Mouse (Mus musculus): ENCODE measurements around the gene Lix1. TPM values are rescaled to one million over a fixed set of nuclear protein-coding genes. Genes with fewer than 3 reads are reported as not detected.
"Not testable (repeated sequence)": the region's sequence is repeated elsewhere in the genome, so short reads cannot be mapped to it uniquely, and the experiment has no call there.

Lix1 gene
- polyA plus RNA-seq, 1 experiment from 2014 or later: 0.96 TPM

DNA sequence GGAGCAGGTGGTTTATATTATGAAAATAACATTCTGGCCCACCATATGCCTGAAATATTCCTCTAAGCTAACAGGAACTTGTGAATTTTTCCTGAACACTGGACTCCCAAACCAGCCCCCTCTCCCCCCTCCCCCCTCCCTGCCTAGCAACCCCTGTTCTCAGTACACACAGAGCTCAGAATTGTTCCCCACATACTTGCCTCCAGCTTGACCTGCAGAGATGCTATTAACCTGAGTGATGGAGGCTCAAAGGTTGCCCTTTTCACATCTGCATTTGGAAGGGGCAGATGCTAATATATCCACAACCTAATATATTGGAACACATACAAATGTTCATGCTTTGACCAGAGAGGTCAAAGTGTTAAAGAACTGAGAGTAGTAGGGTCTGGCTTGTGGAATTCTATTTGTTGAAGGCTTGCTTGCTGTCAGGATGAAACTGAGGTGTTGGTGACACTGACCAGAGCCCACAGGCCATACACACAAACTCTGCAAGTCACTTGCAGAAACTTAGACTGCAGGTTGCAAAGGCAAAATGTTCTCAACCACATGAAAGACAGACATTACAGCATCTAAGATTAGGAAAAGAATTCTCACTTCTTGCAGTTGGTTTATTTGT is 36.2 kb downstream of the Lix1 start:
- H3K36me3 ChIP-seq (ENCODE audit: inconsistent target): no peaks in the 10 kb centered on the region
- no peaks in the 10 kb centered on the region for H3K79me2 ChIP-seq (ENCODE audit: inconsistent target)
- no peak overlapping the region for H3K4me3 ChIP-seq (ENCODE audit: inconsistent target)
- H3K27ac ChIP-seq: no peak overlapping the region

DNA sequence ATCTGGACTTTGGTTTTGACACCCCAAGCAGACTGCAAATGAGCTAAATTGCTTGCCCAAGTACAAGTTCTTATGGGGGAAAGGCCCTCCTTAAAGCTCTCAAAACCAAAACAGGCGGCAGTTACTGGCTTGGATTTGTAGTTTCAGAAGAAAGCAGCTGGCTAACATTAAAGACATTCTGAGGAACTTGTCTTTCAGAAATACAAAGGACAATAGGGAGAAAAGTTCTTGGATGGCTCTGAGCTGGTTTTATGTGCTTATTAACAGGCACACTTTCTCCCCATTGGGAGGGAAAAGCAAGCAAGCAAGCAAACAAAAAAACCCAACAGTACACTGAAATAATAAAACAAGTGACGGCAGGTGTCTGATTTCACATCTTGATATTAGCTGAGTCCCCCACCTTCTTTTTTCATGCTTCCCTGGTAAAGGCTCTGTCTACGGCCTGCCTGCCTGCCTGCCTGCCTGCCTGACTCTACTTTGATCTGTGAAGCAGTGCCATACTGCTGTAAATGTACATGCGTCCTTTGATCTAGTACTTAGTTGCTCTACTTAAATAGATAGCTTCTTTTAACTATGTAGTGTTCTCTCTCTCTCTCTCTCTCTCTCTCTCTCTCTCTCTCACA is 39.5 kb downstream of the Lix1 start:
- H3K4me3 ChIP-seq (ENCODE audit: inconsistent target): no peak overlapping the region
- no peaks in the 10 kb centered on the region for H3K36me3 ChIP-seq (ENCODE audit: inconsistent target)
- no peak overlapping the region for H3K27ac ChIP-seq
- no peaks in the 10 kb centered on the region for H3K79me2 ChIP-seq (ENCODE audit: inconsistent target)
- WGBS (ENCODE audit: missing documents): 96% methylated on average over 4 of the region's 4 CpGs

DNA sequence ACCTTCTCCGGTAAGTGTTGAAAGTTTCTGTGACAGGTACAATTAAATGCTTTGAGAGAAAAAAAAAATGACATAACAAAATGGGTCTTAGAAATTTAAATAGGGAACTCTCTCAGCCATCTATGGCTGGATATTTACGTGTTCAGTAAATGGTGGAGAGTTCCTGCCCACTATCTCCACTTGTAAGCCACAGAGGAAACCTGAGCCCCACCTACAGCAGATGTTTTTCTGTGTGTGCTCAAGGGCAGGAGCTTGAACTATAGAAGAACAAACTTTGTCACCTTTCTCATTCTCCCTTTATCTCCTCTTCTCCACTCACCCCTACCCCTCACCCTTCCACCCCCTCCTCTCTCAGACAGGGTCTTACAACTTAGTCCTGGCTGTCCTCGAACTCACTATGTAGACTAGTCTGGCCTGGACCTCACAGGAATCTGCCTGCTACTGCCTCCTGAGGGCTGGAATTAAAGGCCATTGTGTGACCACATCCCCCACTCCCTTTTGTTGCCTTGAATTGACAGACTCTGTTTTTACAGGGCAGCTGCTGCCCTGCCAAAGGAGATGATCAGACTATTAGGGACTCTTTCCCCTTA is 41.9 kb downstream of the Lix1 start:
- H3K27ac ChIP-seq: no peak overlapping the region
- WGBS (ENCODE audit: missing documents): 54% methylated on average over 3 of the region's 3 CpGs
- no peak overlapping the region for H3K4me3 ChIP-seq (ENCODE audit: inconsistent target)
- no peaks in the 10 kb centered on the region for H3K79me2 ChIP-seq (ENCODE audit: inconsistent target)
- no peaks in the 10 kb centered on the region for H3K36me3 ChIP-seq (ENCODE audit: inconsistent target)

DNA sequence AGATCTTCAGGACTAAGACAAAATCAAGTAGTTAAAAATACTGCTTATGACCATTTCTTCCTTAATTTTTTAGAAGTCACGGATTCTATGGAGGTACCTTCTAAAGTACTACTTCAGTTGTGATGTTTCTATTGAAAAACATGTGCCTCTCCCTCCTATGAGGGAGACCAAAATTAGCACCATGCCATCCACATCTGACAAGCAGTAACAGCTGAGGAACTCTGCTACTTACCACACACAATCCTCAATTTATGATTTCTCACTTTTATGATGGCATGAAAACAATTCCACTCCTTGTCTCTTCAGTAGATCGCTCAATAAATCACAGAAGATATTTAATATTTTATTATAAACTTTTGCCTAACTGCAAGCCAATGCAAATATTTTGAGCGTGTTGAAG is 44.2 kb downstream of the Lix1 start:
- 97% methylated on average over 3 of the region's 3 CpGs for WGBS (ENCODE audit: missing documents)
- H3K36me3 ChIP-seq (ENCODE audit: inconsistent target): no peaks in the 10 kb centered on the region
- no peak overlapping the region for H3K4me3 ChIP-seq (ENCODE audit: inconsistent target)

DNA sequence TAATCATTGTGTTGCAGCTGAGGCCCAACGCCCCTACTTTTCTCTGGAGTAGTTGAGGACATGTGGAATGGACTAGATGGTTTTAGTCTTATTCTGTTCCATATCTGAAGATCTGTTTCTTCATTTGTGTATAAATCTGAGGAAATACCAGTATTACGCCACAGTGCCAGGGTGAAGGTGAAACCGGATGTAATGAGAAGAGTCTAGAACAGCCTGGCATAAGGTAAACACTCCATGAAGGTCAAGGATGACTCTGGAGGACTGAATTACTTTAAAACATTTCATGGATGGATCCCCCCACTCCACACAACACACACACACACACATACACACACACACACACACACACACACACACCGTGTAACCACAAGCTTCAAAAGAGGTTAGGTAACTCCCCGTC is 45.3 kb downstream of the Lix1 start:
- Histone ChIP-seq H3K27ac (no peak overlapping the region), H3K79me2 (ENCODE audit: inconsistent target) (no peaks in the 10 kb centered on the region), H3K4me3 (ENCODE audit: inconsistent target) (no peak overlapping the region), H3K36me3 (ENCODE audit: inconsistent target) (no peaks in the 10 kb centered on the region)
- WGBS (ENCODE audit: missing documents): 41% methylated on average over 5 of the region's 5 CpGs

More for the DNA sequence above, 44.2 kb downstream of the Lix1 start:
- H3K27ac ChIP-seq: no peak overlapping the region
- H3K79me2 ChIP-seq (ENCODE audit: inconsistent target): no peaks in the 10 kb centered on the region

DNA sequence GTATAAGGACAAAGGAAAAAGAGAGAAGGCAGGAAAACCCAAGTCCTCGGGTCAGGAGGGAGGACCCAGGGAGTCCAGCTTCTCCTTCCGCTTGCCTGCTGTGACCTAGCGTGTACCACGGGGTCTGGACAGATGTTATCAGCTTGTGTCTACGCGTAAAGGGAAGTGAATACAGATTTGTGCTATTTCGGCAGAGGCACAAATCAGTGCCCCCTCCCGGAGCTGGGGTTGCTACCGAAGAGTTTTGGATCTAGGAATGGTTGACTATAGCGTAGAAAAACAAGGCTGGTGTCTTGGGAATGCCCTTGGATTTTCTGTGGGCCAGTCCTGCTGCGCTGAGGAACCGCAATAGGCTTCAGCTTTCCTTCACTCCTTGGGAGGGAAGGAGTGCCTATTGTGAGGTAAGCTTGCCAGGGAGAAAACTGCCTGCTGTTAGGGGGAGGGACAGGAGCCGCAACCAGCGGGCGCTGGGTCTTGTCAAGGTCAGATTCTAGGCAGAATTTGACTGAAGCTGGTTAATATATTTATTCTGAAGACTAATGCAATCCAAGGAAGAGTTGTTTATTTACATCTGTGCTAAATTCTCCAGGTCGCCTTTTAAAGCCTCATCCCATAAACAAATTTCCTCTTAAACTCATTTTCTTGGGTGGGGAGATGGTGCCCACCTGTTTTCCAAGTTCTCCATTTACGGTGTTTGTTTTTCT is 46.4 kb downstream of the Lix1 start:
- peak overlapping the region; percentile 48 for H3K27ac ChIP-seq
- 7% methylated on average over 17 of the region's 17 CpGs for WGBS (ENCODE audit: missing documents)
- H3K36me3 ChIP-seq (ENCODE audit: inconsistent target): no peaks in the 10 kb centered on the region
- H3K4me3 ChIP-seq (ENCODE audit: inconsistent target): peak overlapping the region; percentile 40
- no peaks in the 10 kb centered on the region for H3K79me2 ChIP-seq (ENCODE audit: inconsistent target)

DNA sequence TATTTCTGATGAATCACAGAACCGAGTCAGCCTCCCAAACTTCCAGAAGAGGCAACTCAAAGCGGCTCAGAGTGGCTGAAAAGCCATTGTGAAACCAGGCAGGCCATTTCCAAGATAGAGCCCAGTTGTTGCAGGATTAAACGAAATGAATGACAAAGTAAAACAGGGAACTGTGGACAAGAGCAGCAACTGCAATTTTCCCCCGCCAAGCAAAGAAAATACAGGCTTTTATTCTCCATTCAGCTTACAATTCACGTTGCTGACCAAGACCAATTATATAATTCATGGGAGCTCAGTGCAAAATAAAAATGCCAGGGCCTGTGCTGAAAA is 46.9 kb downstream of the Lix1 start:
- no peaks in the 10 kb centered on the region for H3K79me2 ChIP-seq (ENCODE audit: inconsistent target)
- peak overlapping the region; percentile 40 for H3K4me3 ChIP-seq (ENCODE audit: inconsistent target)
- WGBS (ENCODE audit: missing documents): 29% methylated on average over 5 of the region's 5 CpGs
- no peaks in the 10 kb centered on the region for H3K36me3 ChIP-seq (ENCODE audit: inconsistent target)
- H3K27ac ChIP-seq: no peak overlapping the region

DNA sequence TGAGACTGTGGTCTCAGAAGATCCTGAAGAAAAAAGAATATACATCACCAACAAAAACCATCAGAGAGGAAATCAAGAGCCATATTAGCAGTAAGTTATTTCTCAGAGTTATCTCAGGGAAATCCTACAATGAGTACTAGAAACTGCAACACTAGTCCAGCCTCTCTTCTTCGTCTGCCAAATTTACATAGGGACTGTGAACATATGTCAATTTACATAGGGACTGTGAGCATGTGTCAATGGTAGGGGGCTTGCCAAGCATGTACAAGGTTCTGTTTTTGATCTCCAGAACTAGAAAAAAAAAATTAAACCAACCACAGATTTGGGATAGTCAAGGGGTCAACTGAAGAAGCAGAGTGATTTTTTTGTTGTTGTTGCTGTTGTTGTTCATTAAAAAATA is 48.6 kb downstream of the Lix1 start:
- Histone ChIP-seq H3K36me3 (ENCODE audit: inconsistent target) (no peaks in the 10 kb centered on the region), H3K27ac (no peak overlapping the region), H3K79me2 (ENCODE audit: inconsistent target) (no peaks in the 10 kb centered on the region), H3K4me3 (ENCODE audit: inconsistent target) (no peak overlapping the region)
- WGBS (ENCODE audit: missing documents): 100% methylated on average over 1 of the region's 1 CpGs

DNA sequence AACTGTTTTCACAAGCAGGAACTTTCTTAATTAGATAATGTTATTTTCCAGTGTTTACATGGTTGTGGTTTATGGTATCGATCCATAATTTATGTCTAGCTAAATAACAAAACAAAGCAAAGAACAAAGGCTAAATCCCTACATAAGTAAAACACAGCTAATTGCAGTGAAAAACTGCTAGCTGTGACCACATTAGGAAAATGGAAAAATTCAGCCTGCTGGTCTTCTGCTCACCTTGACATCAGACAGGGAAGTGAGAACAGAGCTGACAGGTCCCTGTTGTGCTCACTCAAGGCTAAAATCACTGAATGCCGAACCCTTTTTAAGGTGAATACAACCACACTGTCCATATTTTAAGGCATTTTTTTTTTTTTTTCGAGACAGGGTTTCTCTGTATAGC is 50.1 kb downstream of the Lix1 start:
- no peaks in the 10 kb centered on the region for H3K79me2 ChIP-seq (ENCODE audit: inconsistent target)
- H3K36me3 ChIP-seq (ENCODE audit: inconsistent target): no peaks in the 10 kb centered on the region
- H3K27ac ChIP-seq: no peak overlapping the region
- H3K4me3 ChIP-seq (ENCODE audit: inconsistent target): no peak overlapping the region
- 87% methylated on average over 3 of the region's 3 CpGs for WGBS (ENCODE audit: missing documents)

DNA sequence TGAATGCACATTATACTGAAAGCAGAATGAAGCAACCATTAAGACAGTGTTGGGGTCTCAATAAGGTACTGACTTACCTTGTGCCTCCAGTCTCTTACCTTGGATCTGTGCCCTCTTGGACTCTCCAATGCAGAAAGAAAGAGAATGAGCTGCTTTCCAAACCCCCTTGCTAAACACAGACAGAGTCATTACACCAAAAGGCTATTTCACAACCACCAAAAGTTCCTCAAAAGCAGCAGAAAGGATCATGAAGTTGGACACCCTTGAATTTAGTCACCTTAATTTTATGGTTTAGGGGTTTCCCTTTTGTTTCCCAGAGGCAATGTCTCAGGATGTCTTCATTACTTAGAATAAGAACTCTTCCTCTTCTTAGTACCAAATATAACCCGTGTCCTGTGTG is 52.1 kb downstream of the Lix1 start:
- 82% methylated on average over 1 of the region's 1 CpGs for WGBS (ENCODE audit: missing documents)
- no peaks in the 10 kb centered on the region for H3K36me3 ChIP-seq (ENCODE audit: inconsistent target)

DNA sequence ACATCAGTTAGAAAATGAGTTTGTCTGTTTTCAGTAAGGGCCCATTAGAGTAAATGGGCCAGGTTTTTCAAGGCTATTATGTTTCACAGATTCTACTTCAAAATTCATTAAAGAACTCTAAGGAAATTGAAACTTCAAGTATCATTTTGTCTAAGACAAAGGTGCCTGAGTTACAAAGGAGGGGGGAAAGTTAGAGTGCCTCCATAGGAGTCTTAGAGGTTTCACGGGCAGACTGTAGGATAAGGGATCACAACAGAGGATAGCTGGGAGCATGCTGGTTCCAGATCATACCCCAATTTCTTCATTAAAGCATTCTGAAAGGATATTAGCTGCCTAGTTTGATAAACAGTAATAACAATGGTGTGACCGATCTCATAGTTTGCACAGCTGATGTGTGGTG is 83.3 kb downstream of the Lix1 start:
- 94% methylated on average over 2 of the region's 2 CpGs for WGBS (ENCODE audit: missing documents)
- Histone ChIP-seq H3K79me2 (ENCODE audit: inconsistent target) (no peaks in the 10 kb centered on the region), H3K4me3 (ENCODE audit: inconsistent target) (no peak overlapping the region), H3K36me3 (ENCODE audit: inconsistent target) (no peaks in the 10 kb centered on the region), H3K27ac (no peak overlapping the region)

More for the DNA sequence above, 52.1 kb downstream of the Lix1 start:
- H3K27ac ChIP-seq: no peak overlapping the region
- no peak overlapping the region for H3K4me3 ChIP-seq (ENCODE audit: inconsistent target)
- H3K79me2 ChIP-seq (ENCODE audit: inconsistent target): no peaks in the 10 kb centered on the region

DNA sequence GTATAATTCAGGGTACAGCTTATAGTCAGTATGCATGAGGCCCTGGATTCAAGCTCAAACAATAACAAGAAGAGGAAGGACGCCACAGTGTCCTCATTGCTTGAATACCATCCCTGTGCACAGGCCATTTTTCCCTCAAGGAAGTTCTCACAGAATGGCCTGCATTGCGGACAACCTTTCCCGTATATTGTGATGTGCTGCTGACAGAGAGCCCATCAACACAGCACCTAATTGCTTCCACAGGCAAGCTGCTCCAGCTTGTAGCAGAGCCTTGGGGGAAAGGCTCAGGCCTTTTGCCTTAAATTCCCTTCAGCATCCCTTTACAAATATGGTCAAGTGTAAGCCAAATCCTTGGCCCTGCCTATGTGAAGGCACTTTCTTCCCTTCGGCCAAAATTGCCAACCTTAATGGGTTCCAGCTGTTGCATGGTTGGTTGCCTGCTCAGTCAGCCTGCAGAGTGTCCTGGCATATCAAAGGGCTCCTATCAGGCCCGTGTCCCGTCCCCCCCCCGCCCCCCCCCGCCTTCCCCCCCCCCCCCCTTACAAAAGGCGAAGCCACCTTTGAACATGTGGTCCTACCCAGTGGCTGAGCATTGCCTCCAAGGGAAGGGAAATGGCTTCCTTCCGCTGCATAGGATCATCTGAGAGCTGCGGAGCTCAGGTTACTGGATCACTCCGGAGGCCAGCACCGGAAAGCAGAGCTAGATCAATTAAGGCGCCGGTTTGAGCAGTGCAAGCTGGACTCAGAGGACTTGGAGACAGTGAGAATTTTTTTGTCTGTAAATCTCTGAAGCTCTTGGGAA is 88.5 kb downstream of the Lix1 start:
- no peaks in the 10 kb centered on the region for H3K36me3 ChIP-seq (ENCODE audit: inconsistent target)
- H3K4me3 ChIP-seq (ENCODE audit: inconsistent target): no peak overlapping the region
- no peaks in the 10 kb centered on the region for H3K79me2 ChIP-seq (ENCODE audit: inconsistent target)
- 79% methylated on average over 10 of the region's 15 CpGs for WGBS (ENCODE audit: missing documents)
- no peak overlapping the region for H3K27ac ChIP-seq

DNA sequence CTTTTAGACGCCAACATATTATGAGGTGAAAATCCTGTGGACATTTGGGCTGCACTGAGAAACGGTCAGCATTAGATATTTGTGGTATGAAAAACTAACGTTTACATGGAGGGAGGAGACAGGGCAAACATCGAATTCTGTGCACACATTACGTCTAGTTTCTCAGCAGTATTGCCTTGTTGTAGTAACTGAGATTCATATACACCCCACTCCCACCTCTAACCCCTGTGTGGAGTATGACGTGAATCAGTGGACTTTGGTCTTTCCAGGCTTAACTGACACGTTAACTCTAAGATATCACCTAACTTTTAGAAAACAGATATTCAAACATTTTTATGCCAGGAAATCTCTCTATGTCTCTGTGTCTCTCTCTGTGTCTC is 89.1 kb downstream of the Lix1 start:
- H3K36me3 ChIP-seq (ENCODE audit: inconsistent target): no peaks in the 10 kb centered on the region
- no peak overlapping the region for H3K27ac ChIP-seq
- H3K4me3 ChIP-seq (ENCODE audit: inconsistent target): no peak overlapping the region
- no peaks in the 10 kb centered on the region for H3K79me2 ChIP-seq (ENCODE audit: inconsistent target)
- 86% methylated on average over 7 of the region's 7 CpGs for WGBS (ENCODE audit: missing documents)

DNA sequence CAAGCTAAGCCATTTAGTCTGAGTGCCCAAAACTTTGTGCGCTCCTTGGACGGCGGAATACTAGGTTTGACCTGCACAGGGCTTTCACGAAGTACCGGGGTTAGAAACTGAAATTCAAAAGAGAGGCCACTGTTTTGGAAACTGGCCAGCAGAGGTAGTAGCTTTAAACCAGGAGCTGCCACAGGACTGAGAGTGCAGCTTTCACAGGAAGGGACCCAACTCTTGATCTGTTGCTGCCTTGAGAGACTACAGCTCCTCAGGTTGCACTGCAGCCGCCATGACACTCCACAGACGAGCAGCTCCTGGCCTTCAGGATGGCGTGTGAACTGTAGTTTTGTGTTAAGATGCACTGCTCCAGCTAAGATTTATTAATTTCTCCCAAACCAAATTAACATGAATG is 89.6 kb downstream of the Lix1 start:
- H3K27ac ChIP-seq: no peak overlapping the region
- no peaks in the 10 kb centered on the region for H3K36me3 ChIP-seq (ENCODE audit: inconsistent target)
- H3K79me2 ChIP-seq (ENCODE audit: inconsistent target): no peaks in the 10 kb centered on the region
- H3K4me3 ChIP-seq (ENCODE audit: inconsistent target): no peak overlapping the region
- WGBS (ENCODE audit: missing documents): 93% methylated on average over 8 of the region's 8 CpGs

DNA sequence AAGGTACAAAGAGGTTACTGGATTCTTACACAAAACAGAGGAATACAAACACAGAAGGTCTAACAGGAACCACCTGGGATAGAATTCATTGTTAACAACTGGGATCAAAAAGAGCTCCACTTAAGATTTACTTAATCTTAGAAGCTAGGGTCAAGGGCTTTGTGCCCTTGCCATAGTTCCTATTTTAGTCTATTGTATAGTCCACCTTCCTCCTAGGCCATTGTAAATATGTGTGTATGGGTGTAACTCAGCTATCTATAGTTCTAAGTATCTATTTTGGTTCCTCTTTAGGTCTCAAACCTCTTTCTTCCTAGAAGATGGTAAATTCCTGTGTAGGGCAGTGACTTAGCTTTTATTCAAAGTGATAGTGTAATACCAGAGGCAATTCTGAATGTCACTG is 93.8 kb downstream of the Lix1 start:
- H3K36me3 ChIP-seq (ENCODE audit: inconsistent target); H3K4me3 ChIP-seq (ENCODE audit: inconsistent target); H3K27ac ChIP-seq; H3K79me2 ChIP-seq (ENCODE audit: inconsistent target): not testable (repeated sequence)
